Mouse (Mus musculus): ENCODE data around the gene Pld1.
"Not testable (repeated sequence)": the region's sequence is repeated elsewhere in the genome, so short reads cannot be mapped to it uniquely, and the experiment has no call there.

GRCm38 (mm10) chr3:27945397-27945796 is 6.9 kb downstream of the Pld1 start:
- not testable (repeated sequence) for TF ChIP-seq CTCF (IDR thresholded peaks at IDR 0.05; ENCODE audit: extremely low read depth, insufficient read length, insufficient replicate concordance, low read depth, low read length); POLR2A (IDR thresholded peaks at IDR 0.05; ENCODE audit: low read depth, low read length)

Measured in small intestine, adult 2 months (tissue).